Mouse (Mus musculus) heart, adult 18-20 months (tissue): ENCODE measurements around the gene Kif5c. TPM values are rescaled to one million over a fixed set of nuclear protein-coding genes. Genes with fewer than 3 reads are reported as not detected.
A peak's percentile ranks its signal among the peaks of the same experiment; 100 is the strongest.

ENCODE experiments used
- DNase-seq, 2 experiments: peaks; one replicate each; pipeline ENCODE4 v3.0.0; 2021 to 2022; ENCODE audit warnings: mixed read lengths in 1 of 2
- total RNA-seq, 2 experiments: library from RNA; stranded (reverse); gene quantifications; 2 replicates each; pipeline ENCODE4 v1.2.3; 2021

Gene Kif5c
- total RNA-seq, 2 experiments from 2014 or later: 0.51 to 0.99 TPM

- DNase-seq: no peak
Observed at GRCm38 (mm10) chr2:49671753-49672500, 52.8 kb downstream of the Kif5c start.

DNA sequence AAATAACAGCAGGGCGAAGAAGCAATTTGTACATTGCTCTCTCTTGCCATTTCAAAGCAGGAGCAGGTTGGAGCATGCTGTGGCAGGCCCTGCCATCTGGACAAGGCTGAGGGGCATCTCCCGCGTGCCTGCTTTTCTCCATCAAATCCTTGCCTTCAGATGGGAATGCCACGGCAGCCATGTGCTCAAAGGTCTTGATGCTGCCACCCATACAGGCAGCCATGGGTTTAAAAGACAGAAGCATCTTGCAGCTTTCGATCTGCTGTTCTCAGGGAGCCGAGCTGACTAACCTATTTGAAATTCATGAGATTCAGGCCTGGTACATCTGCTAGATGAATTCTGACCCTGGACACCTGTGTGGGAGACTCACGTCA is 53.4 kb downstream of the Kif5c start:
- DNase-seq: no peak

DNA sequence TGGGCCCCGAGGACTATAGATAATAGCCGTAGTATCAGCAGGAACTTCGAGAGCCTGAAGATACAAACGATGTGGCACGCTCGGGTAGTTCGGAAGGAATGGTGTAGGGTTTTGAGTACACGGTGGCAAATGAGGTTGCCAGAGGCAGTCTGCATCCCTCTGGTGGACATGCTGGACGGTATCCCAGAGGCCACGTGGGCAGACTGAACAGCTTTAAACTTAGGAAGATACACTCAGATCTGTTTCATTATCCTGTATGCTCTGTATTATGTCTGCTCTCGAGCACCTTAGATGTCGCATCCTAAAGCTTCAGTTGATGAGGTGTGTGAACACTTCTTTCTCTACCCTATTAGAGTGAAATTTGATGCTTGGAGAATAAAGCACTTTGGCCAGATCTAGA is 56.9 kb downstream of the Kif5c start:
- DNase-seq: no peak

GRCm38 (mm10) chr2:49678386-49678785 is 59.3 kb downstream of the Kif5c start:
- no peak for DNase-seq

DNA sequence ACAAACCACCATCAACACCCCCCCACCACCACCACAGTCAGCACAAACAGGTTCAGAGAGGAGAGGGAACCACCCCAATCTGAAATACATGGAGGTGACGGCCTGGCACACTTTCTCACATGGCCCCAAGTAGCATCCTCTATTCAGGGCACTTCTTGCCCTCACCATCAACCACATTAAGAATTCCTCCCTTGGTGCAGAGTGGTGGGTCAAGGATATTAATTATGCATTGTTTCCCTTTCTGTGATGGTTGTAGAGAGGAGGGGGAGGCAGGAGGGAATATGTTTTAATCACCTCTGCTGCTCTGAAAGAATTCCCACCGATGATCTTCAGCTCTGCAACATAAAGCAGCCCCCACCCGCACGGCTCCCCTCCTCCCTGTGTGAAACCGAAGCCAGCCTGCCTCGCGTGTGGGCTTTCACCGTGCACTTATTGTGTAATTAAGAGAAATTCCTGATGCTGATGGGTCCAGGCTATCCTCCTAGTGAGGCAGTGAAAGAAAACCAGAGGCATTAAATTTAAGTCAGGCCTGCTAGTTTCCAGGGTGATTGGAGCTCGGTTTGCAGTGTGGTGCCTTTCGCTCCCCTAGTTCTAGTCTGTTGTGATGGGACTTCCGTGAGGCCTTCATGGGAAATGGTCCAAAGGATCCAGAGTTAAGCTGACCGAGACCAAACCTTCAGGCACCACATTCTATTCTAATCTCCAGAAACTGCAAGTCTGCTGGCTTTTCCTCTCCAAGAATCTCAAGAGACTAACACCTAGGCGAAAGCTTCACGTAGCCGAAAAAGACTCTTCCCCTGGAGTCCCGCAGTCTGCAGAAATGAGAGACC is 60.3 kb downstream of the Kif5c start:
- DNase-seq: no peak

DNA sequence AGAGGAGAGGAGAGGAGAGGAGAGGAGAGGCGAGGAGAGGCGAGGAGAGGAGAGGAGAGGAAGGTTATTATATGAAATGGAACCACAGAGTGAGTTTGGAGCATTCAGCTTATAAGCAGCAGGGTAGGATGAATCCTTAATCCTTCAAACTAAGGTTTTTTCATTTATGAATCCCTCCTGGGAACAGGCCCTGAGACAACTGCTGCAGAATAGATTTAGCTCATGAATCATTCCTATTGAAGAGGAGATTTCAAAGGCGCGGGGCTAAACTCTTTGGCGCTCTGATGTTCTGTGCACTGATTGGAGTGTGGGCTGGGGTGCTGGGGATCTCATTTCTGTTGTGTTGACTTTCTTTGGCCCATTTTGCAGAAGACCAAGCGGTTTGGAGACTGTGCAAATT is 63.7 kb downstream of the Kif5c start:
- DNase-seq: no peak

GRCm38 (mm10) chr2:49684808-49685207 is 65.7 kb downstream of the Kif5c start:
- no peak for DNase-seq

DNA sequence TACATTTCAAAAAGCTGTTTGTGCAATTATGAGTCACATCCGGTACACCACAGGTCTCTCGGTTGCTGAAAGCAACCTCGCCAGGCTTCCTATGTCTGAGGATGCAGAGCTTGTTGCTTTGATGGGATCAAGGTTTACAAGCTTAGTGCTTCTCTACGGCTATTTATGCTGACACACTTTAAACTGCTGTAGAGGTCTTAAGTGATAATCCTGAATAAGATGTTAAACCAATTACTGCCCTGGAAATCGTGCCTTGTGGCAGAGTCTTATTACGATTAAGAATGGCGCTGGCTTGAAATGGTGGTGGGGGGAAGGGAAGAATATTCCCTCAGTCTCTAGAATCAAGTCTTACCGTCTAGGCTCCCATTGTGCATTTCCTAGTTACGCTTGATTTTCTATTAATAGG is 71.3 kb downstream of the Kif5c start:
- DNase-seq: no peak

DNA sequence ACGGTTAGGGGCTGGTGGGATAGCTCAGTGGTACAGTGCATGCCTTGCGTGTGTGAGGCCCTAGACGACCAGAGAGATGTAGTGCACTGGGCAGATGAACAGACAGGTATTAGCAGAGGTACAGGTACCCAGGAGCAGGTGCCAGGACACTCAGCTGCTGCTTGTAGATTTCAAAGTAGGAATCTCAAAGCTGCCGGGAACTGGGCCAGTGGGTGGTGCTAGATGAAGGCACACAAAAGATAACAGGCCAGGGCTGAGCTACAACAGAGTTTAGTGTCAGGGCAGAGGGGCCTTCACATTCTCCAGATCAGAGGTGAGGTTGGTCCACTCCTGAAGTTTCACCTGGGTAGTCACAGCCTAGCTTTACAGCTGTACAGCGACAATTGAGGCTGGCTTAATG is 72.3 kb downstream of the Kif5c start:
- peak; percentile 1 to 9 for DNase-seq

DNA sequence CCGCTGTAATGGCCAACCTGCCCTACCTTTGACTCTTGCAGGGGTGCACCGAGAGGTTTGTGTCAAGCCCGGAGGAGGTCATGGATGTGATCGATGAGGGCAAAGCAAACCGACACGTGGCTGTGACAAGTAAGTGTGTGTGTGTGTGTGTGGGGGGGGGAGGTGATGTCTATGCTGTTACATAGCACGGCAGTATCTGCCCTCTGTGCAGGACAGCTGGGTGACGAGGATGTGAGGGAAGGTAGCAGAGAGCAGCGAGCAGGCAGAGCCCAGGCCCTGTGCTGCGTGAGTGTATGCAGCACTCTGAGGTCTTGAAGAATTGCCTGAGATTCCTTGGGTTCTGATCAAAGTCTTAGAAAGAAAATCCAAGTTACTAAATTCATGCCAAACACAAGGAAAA is 75.6 kb downstream of the Kif5c start:
- DNase-seq: no peak

GRCm38 (mm10) chr2:49695461-49695860 is 76.4 kb downstream of the Kif5c start:
- no peak for DNase-seq

- DNase-seq: no peak
Observed at GRCm38 (mm10) chr2:49698851-49699250, 79.8 kb downstream of the Kif5c start.

GRCm38 (mm10) chr2:49700176-49700971 is 81.3 kb downstream of the Kif5c start:
- DNase-seq: peak; percentile 42

DNA sequence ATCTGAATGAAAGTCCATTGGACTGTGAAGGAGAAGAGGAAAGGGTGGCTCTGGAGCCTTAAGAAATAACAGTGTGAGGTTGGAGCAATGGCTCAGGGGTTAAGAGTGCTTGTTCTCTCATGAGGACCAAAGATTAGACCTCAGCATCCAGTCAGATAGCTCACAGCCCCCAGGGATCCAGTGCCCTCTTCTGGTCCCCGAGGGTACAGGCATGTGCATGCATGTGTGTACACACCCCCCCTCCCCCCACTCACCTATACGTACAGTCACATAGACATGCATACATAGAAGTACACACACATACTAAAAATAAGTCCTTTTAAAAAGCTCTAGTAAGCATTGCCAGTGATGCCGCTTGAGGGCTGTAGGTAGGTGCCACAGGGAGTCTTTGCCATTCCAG is 91.1 kb downstream of the Kif5c start:
- no peak for DNase-seq

DNA sequence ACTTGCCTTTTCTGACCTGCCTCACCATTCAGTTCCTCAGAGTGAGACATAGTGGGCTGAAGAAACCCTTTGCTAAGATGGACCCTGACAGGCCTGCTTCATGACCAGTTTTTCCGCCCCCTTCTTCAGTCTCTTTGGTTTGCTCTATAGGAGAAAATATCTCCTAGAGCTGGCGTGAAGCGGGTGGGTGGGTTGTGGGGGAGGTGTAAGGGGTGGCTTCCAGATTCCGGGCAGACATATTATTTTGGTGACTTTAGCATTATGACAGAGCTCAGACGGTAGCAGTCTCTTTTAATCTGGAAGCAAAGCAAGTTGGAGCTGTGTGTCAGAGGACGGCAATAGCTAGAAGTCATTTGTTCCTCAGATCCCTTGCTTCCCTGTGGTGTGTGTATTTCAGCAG is 92.6 kb downstream of the Kif5c start:
- no peak for DNase-seq

GRCm38 (mm10) chr2:49712336-49712887 is 93.3 kb downstream of the Kif5c start:
- no peak for DNase-seq

GRCm38 (mm10) chr2:49716490-49716889 is 97.4 kb downstream of the Kif5c start:
- no peak for DNase-seq

- no peak for DNase-seq
Observed at GRCm38 (mm10) chr2:49717437-49718116, 98.5 kb downstream of the Kif5c start.

GRCm38 (mm10) chr2:49718492-49718891 is 99.4 kb downstream of the Kif5c start:
- DNase-seq: no peak

GRCm38 (mm10) chr2:49718935-49719850 is 100.1 kb downstream of the Kif5c start:
- no peak for DNase-seq

GRCm38 (mm10) chr2:49719854-49720253 is 100.8 kb downstream of the Kif5c start:
- DNase-seq: no peak
